Mouse (Mus musculus) heart, postnatal 0 days (tissue): ENCODE measurements around the gene Ociad2. TPM values are rescaled to one million over a fixed set of nuclear protein-coding genes. Genes with fewer than 3 reads are reported as not detected.

Experiments used
- ATAC-seq: fragments of 200-750 bp; cut with Nextera tagmentation; 2 replicates; pipeline ENCODE4 v1.8.0; 2017; ENCODE audit warnings: low read depth, moderate number of reproducible peaks, moderate library complexity; ENCODE audit not compliant: insufficient read depth
- DNase-seq: peaks from one replicate; pipeline ENCODE4 v3.0.0-alpha.2; 2016; ENCODE audit warnings: low spot score
- H3K27ac ChIP-seq: fragments of 300-500 bp; sonication (generic); 2 replicates; pipeline ENCODE4 v1.5.1; 2014; ENCODE audit warnings: low read depth, mild to moderate bottlenecking
- H3K27me3 ChIP-seq: fragments of 300-500 bp; sonication (generic); 2 replicates; pipeline ENCODE4 v1.6.1; 2014; ENCODE audit warnings: low read length, mixed read lengths; ENCODE audit not compliant: control insufficient read depth, insufficient read depth
- H3K36me3 ChIP-seq: fragments of 300-500 bp; sonication (generic); replicated peaks from 2 replicates; pipeline ENCODE4 v1.6.1; 2014; ENCODE audit warnings: low read length, mixed read lengths; ENCODE audit not compliant: control insufficient read depth, insufficient read depth
- H3K4me1 ChIP-seq: fragments of 300-500 bp; sonication (generic); 2 replicates; pipeline ENCODE4 v1.6.1; 2014; ENCODE audit warnings: antibody characterized with exemption; ENCODE audit not compliant: control insufficient read depth, insufficient read depth
- H3K4me2 ChIP-seq: fragments of 300-500 bp; sonication (generic); 2 replicates; pipeline ENCODE4 v1.6.1; 2014; ENCODE audit warnings: low read depth, mild to moderate bottlenecking, low read length, moderate library complexity
- H3K4me3 ChIP-seq: fragments of 300-500 bp; sonication (generic); 2 replicates; pipeline ENCODE4 v1.5.1; 2014; ENCODE audit warnings: low read depth, low read length
- H3K9ac ChIP-seq: fragments of 300-500 bp; sonication (generic); replicated peaks from 2 replicates; pipeline ENCODE4 v1.6.1; 2014; ENCODE audit warnings: low read depth, low read length, mixed read lengths
- H3K9me3 ChIP-seq: fragments of 300-500 bp; sonication (generic); replicated peaks from 2 replicates; pipeline ENCODE4 v1.6.1; 2016; ENCODE audit warnings: low read length; ENCODE audit not compliant: control insufficient read depth
- CTCF ChIP-seq: IDR thresholded peaks from 2 replicates; pipeline ENCODE4 v1.5.1; 2016; ENCODE audit warnings: antibody characterized with exemption, control low read depth, low read depth
- EP300 ChIP-seq: IDR thresholded peaks from 2 replicates; pipeline ENCODE4 v1.6.1; 2016; ENCODE audit warnings: antibody characterized with exemption, low read depth
- WGBS: fragments of 180-500 bp; shearing (Covaris S2); extraction: QIAGEN DNeasy Blood & Tissue Kit; methylation state at CpG from one replicate; pipeline ENCODE4 v1.1.7; 2014; 5-methylcytosine and 5-hydroxymethylcytosine counted together
- polyA plus RNA-seq: library from polyadenylated mRNA; unstranded; fragments of >200 nt; fragmentation: Nextera tagmentation; extraction: Ambion mirVana; gene quantifications from 2 replicates; pipeline ENCODE4 v1.2.1, GENCODE M21; 2015
- total RNA-seq: library from RNA; depleted of rRNA; stranded (reverse); fragments of >200 nt; gene quantifications from 2 replicates; pipeline ENCODE4 v1.2.3, GENCODE M21; 2014; ENCODE audit warnings: low replicate concordance

Gene Ociad2
- total and polyA plus RNA-seq, 2 experiments from 2014 or later = 13.3 to 16.7 TPM

- Histone ChIP-seq H3K4me1 (no peaks in the 10 kb centered on the region), H3K27ac (no peak overlapping the region), H3K27me3 (peaks cover 6% of the 10 kb centered on the region; the same call in 1 of the 2 replicates), H3K36me3 (no peaks in the 10 kb centered on the region), H3K9ac (no peak overlapping the region), H3K4me2 (no peak overlapping the region), H3K4me3 (no peak overlapping the region), H3K9me3 (no peaks in the 10 kb centered on the region)
- WGBS = 94% methylated on average over 9 of the region's 9 CpGs
- DNase-seq (no peak), ATAC-seq (no peak)
- TF ChIP-seq CTCF (no peak), EP300 (no peak)
Observed at GRCm38 (mm10) chr5:73339779-73340722, 777 bp downstream of the Ociad2 start.

DNA sequence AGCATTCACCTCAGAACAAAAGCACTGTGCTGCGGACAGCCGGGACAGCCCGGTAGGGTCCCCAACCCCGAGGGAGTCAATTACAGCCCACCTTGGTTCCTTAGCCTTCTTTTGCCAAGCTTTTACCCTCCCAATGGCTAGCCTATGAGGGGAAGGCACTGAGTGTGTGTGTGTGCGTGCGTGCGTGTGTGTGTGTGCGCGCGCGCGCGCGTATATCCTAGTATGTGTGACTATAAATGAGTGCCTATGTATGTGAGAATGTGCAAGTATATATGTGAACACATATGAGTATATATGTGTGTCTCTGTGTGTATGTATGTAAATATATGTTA, 2.0 kb downstream of the Ociad2 start:
- ATAC-seq (no peak; the same call in 1 of the 2 replicates), DNase-seq (no peak)
- peak overlapping the region; percentile 63 for H3K4me3 ChIP-seq
- no peaks in the 10 kb centered on the region for H3K36me3 ChIP-seq
- peak overlapping the region; percentile 91 for H3K4me2 ChIP-seq
- 59% methylated on average over 14 of the region's 14 CpGs for WGBS
- no peak overlapping the region for H3K27ac ChIP-seq
- TF ChIP-seq CTCF (no peak), EP300 (no peak)
- peaks cover 6% of the 10 kb centered on the region; the same call in 1 of the 2 replicates for H3K27me3 ChIP-seq
- peak overlapping the region; percentile 65 for H3K9ac ChIP-seq
- no peaks in the 10 kb centered on the region for H3K9me3 ChIP-seq
- no peaks in the 10 kb centered on the region; the same call in 1 of the 2 replicates for H3K4me1 ChIP-seq

- WGBS = 6% methylated on average over 39 of the region's 41 CpGs
Observed at GRCm38 (mm10) chr5:73337961-73338831, 2.6 kb downstream of the Ociad2 start.

DNA sequence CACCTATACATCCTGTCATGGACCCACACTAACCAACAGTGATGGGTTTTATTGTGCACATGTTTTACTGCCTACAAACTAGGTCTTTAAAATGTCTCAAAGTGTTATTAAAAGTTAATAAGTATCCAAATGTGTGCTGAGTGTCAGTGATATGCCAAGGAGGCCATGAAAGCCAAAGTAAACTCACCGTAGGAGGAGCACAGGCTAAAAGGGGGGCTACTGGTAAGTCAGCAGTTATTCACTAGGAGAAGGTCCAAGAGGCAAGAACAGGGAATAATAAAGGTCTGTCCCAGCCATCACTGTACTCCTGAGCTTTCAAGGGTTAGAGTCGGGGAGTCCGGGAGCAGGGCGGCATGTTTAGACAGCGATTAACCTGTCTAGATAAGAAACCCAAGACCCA, 4.4 kb downstream of the Ociad2 start:
- H3K4me2 ChIP-seq = no peak overlapping the region
- no peak overlapping the region for H3K9ac ChIP-seq
- DNase-seq (no peak), ATAC-seq (no peak)
- H3K36me3 ChIP-seq = no peaks in the 10 kb centered on the region
- no peak overlapping the region for H3K27ac ChIP-seq
- peaks cover 6% of the 10 kb centered on the region; the same call in 1 of the 2 replicates for H3K27me3 ChIP-seq
- H3K4me1 ChIP-seq = no peaks in the 10 kb centered on the region; the same call in 1 of the 2 replicates
- WGBS = 48% methylated on average over 5 of the region's 5 CpGs
- no peaks in the 10 kb centered on the region for H3K9me3 ChIP-seq
- no peak overlapping the region for H3K4me3 ChIP-seq
- no peak for TF ChIP-seq CTCF
- TF ChIP-seq EP300 = no peak

More at GRCm38 (mm10) chr5:73337961-73338831, 2.6 kb downstream of the Ociad2 start:
- peak overlapping the region; percentile 63 for H3K4me3 ChIP-seq
- TF ChIP-seq CTCF = no peak
- no peak for TF ChIP-seq EP300
- H3K27ac ChIP-seq = no peak overlapping the region
- peak overlapping the region; percentile 65 for H3K9ac ChIP-seq
- ATAC-seq = peak; percentile 65
- DNase-seq = no peak
- H3K36me3 ChIP-seq = no peaks in the 10 kb centered on the region
- H3K27me3 ChIP-seq = peaks cover 6% of the 10 kb centered on the region; the same call in 1 of the 2 replicates
- no peaks in the 10 kb centered on the region for H3K9me3 ChIP-seq
- peak overlapping the region; percentile 91 for H3K4me2 ChIP-seq
- H3K4me1 ChIP-seq = no peaks in the 10 kb centered on the region; the same call in 1 of the 2 replicates

DNA sequence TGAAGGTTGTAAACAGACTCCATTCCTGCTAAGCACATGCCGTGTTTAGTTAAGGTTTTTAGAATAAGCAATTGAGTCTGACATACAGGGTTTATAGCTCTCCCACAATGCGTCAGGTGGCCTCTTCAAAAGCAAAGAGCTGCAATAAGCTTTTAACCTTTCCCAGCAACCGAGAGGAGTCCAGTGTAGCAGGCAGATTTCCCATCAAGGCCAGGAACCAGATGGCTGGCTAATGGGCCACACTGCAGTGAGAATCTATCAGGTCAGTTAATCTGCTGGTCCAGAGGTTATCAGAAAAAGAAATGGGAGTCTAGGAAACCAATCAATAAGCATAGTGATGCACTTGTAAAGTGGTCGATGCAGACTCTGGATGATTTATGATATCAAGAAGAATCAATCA, 9.8 kb downstream of the Ociad2 start:
- Histone ChIP-seq H3K27ac (no peak overlapping the region), H3K36me3 (no peaks in the 10 kb centered on the region), H3K4me2 (no peak overlapping the region), H3K9ac (no peak overlapping the region), H3K9me3 (no peaks in the 10 kb centered on the region), H3K27me3 (no peaks in the 10 kb centered on the region), H3K4me1 (no peaks in the 10 kb centered on the region; the same call in 1 of the 2 replicates), H3K4me3 (no peak overlapping the region)
- DNase-seq (no peak), ATAC-seq (no peak)
- TF ChIP-seq CTCF = no peak
- no peak for TF ChIP-seq EP300
- 61% methylated on average over 4 of the region's 4 CpGs for WGBS
